In genomic region chr3:95972873-95973634, GRCm38 (mm10) we compare ENCODE assay signal across 8 mouse cellular contexts. TPM values are rescaled to one million over a fixed set of nuclear protein-coding genes. Genes with fewer than 3 reads are reported as not detected.
A peak's percentile ranks its signal among the peaks of the same experiment; 100 is the strongest.
DNase-seq lines count a peak whose midpoint lies in the region; ATAC-seq lines count a peak whose summit lies in the region.

No protein-coding gene starts in this region.

- H3K4me1 ChIP-seq in kidney, embryonic 15.5 days: peaks cover 11% of the 10 kb centered on the region
- 0 out of 2 replicates have a peak, but pooled peaks cover 6% of the 10 kb centered on the region for H3K4me1 ChIP-seq in liver, embryonic 15.5 days (replicated peaks)

- no peak for DNase-seq in kidney, postnatal 25 days
- DNase-seq in forelimb bud, embryonic 11.5 days (ENCODE audit: low read depth, low spot score): peak; percentile 62
- no peak for DNase-seq in cerebellum, adult 8-10 months

- peak overlapping the region; percentile 43 for H3K9ac ChIP-seq in kidney, embryonic 15.5 days
- H3K9ac ChIP-seq in liver, embryonic 15.5 days: no peak overlapping the region; the same call in 1 of the 2 replicates

- 4% methylated on average over 34 of the region's 34 CpGs for WGBS in kidney, embryonic 15.5 days
- WGBS in liver, embryonic 15.5 days (ENCODE audit: insufficient replicate concordance): 6% methylated on average over 34 of the region's 34 CpGs

- H3K36me3 ChIP-seq in kidney, embryonic 15.5 days: no peaks in the 10 kb centered on the region
- no peaks in the 10 kb centered on the region for H3K36me3 ChIP-seq in liver, embryonic 15.5 days (replicated peaks)

- ATAC-seq in kidney, embryonic 15.5 days (replicated peaks; ENCODE audit: low FRiP score): peak; percentile 36; the same call in 1 of the 2 replicates
- ATAC-seq in activated CD4-positive, CD25-positive, alpha-beta regulatory T cell, adult 4 months: peak; percentile 62
- no peak for ATAC-seq in liver, embryonic 15.5 days (ENCODE audit: insufficient read depth)
- ATAC-seq in neutrophil, adult 5-6 weeks (ENCODE audit: extremely low read depth, insufficient number of reproducible peaks, low FRiP score, poor library complexity, severe bottlenecking): peak; percentile 72
- ATAC-seq in erythroid progenitor cell, adult 5-6 weeks (replicated peaks; ENCODE audit: low FRiP score, poor library complexity, severe bottlenecking): no peak

- H3K27me3 ChIP-seq in kidney, embryonic 15.5 days: peaks cover 9% of the 10 kb centered on the region; the same call in 1 of the 2 replicates
- H3K27me3 ChIP-seq in liver, embryonic 15.5 days: peaks cover 42% of the 10 kb centered on the region

- H3K4me3 ChIP-seq in kidney, embryonic 15.5 days (replicated peaks): peak overlapping the region; percentile 40
- peak overlapping the region; percentile 27 for H3K4me3 ChIP-seq in liver, embryonic 15.5 days (replicated peaks)

- H3K27ac ChIP-seq in kidney, embryonic 15.5 days: no peak overlapping the region
- H3K27ac ChIP-seq in liver, embryonic 15.5 days (replicated peaks): 0 out of 2 replicates have a peak overlapping the region, but pooled peaks have one; percentile 6

- H3K4me2 ChIP-seq in kidney, embryonic 15.5 days: peak overlapping the region; percentile 72
- H3K4me2 ChIP-seq in liver, embryonic 15.5 days: peak overlapping the region; percentile 52

- H3K9me3 ChIP-seq in kidney, embryonic 15.5 days (replicated peaks): no peaks in the 10 kb centered on the region
- H3K9me3 ChIP-seq in liver, embryonic 15.5 days (replicated peaks): no peaks in the 10 kb centered on the region

RNA-seq across cellular contexts. Expression of gene Plekho1, which starts 22.7 kb away (rescaled TPM):
- 43.5 and 44.2 TPM in 2 replicates for polyA plus RNA-seq in kidney, embryonic 15.5 days (2015; fragmentation: Nextera tagmentation; extraction: Ambion mirVana)
- polyA plus RNA-seq in activated CD4-positive, CD25-positive, alpha-beta regulatory T cell, adult 4 months (2017; shearing (Covaris generic)): 10 to 100 TPM in 1 of 2 experiments, 1 to 10 TPM in 1; 7.5 to 12.8 TPM
- polyA plus RNA-seq in liver, embryonic 15.5 days (2015; fragmentation: Nextera tagmentation; extraction: Ambion mirVana): 5.9 and 6.6 TPM in 2 replicates
- total RNA-seq in neutrophil, adult 5-6 weeks (2017): 153 and 166 TPM in 2 replicates
- 12.6 and 13.4 TPM in 2 replicates for total RNA-seq in erythroid progenitor cell, adult 5-6 weeks (2015; ENCODE audit: low replicate concordance)
- total RNA-seq in erythroid progenitor cell, adult 5-6 weeks (2017; ENCODE audit: low replicate concordance): 8.6 and 18.6 TPM in 2 replicates

RNA-seq across cellular contexts. Expression of gene Anp32e, which starts 44.0 kb away (rescaled TPM):
- polyA plus RNA-seq in kidney, embryonic 15.5 days (2015; fragmentation: Nextera tagmentation; extraction: Ambion mirVana): 247 and 264 TPM in 2 replicates
- polyA plus RNA-seq in activated CD4-positive, CD25-positive, alpha-beta regulatory T cell, adult 4 months (2017; shearing (Covaris generic)): 100 to 1,000 TPM; 162 to 218 TPM
- polyA plus RNA-seq in liver, embryonic 15.5 days (2015; fragmentation: Nextera tagmentation; extraction: Ambion mirVana): 117 and 129 TPM in 2 replicates
- total RNA-seq in neutrophil, adult 5-6 weeks (2017): 82.9 and 114 TPM in 2 replicates
- total RNA-seq in erythroid progenitor cell, adult 5-6 weeks (2015; ENCODE audit: low replicate concordance): 153 and 197 TPM in 2 replicates
- total RNA-seq in erythroid progenitor cell, adult 5-6 weeks (2017; ENCODE audit: low replicate concordance): 541 and 717 TPM in 2 replicates

Comparison
In these comparisons a context has a peak if more than half of its experiments do, and no peak if none do; other contexts are left out.
1. ATAC-seq: peak in kidney, embryonic 15.5 days (single experiment), activated CD4-positive, CD25-positive, alpha-beta regulatory T cell, adult 4 months (single experiment) and neutrophil, adult 5-6 weeks (single experiment); none in liver, embryonic 15.5 days (single experiment) and erythroid progenitor cell, adult 5-6 weeks (single experiment).